Mouse (Mus musculus) MEL (cell line): Measurements from ENCODE around the gene Srgn. TPM values are rescaled to one million over a fixed set of nuclear protein-coding genes. Genes with fewer than 3 reads are reported as not detected.

Experiments
- DNase-seq: peaks from one replicate; pipeline ENCODE4 v3.0.0; 2011; ENCODE audit warnings: low read depth, low spot score
- H3K27ac ChIP-seq: 2 replicates; pipeline ENCODE4 v1.5.1; 2012; ENCODE audit warnings: low read depth, mild to moderate bottlenecking, control low read depth, low read length, moderate library complexity; ENCODE audit not compliant: control insufficient read depth
- H3K27me3 ChIP-seq, 2 experiments: fragments of 150-350 bp in 1 of 2; sonication (generic) in 1 of 2; 2 replicates each; pipeline ENCODE4 v1.6.1; 2012; ENCODE audit warnings: low read length in 2 of 2, mild to moderate bottlenecking in 2 of 2, improper control_type of control experiment in 1 of 2, moderate library complexity in 1 of 2; ENCODE audit not compliant: insufficient read depth in 2 of 2, control insufficient read depth in 1 of 2
- H3K36me3 ChIP-seq, 2 experiments: 2 replicates each; pipeline ENCODE4 v1.6.1; 2012 to 2014; ENCODE audit warnings: low read length in 2 of 2, improper control_type of control experiment in 1 of 2, inconsistent platforms in 1 of 2, mild to moderate bottlenecking in 1 of 2; ENCODE audit not compliant: insufficient read depth in 2 of 2, control insufficient read depth in 1 of 2
- H3K4me1 ChIP-seq, 2 experiments: fragments of 150-350 bp in 1 of 2; sonication (generic) in 1 of 2; 2 replicates each; pipeline ENCODE4 v1.6.1; 2012; ENCODE audit warnings: low read length in 2 of 2, improper control_type of control experiment in 1 of 2, mild to moderate bottlenecking in 1 of 2; ENCODE audit not compliant: insufficient read depth in 2 of 2, control insufficient read depth in 1 of 2
- H3K4me3 ChIP-seq, 2 experiments: fragments of 150-350 bp in 1 of 2; sonication (generic) in 1 of 2; 2 replicates each; pipeline ENCODE4 v1.5.1; 2012; ENCODE audit warnings: low read depth in 2 of 2, low read length in 2 of 2, mild to moderate bottlenecking in 2 of 2, moderate library complexity in 2 of 2, control low read depth in 1 of 2, improper control_type of control experiment in 1 of 2; ENCODE audit not compliant: control insufficient read depth in 1 of 2, insufficient read depth in 1 of 2
- H3K79me2 ChIP-seq: 2 replicates; pipeline ENCODE4 v1.6.1; 2012; ENCODE audit warnings: mild to moderate bottlenecking, low read length, moderate library complexity; ENCODE audit not compliant: control insufficient read depth, poor library complexity, insufficient read depth
- H3K9ac ChIP-seq: 2 replicates; pipeline ENCODE4 v1.6.1; 2012; ENCODE audit warnings: low read depth, mild to moderate bottlenecking, control low read depth, low read length, moderate library complexity; ENCODE audit not compliant: control insufficient read depth, poor library complexity, severe bottlenecking
- H3K9me3 ChIP-seq: fragments of 150-350 bp; sonication (generic); replicated peaks from 2 replicates; pipeline ENCODE4 v1.6.1; 2012; ENCODE audit warnings: mild to moderate bottlenecking, low read length, improper control_type of control experiment, moderate library complexity; ENCODE audit not compliant: insufficient read depth
- CTCF ChIP-seq, 3 experiments: IDR thresholded peaks in 2 of 3; conservative IDR thresholded peaks in 1 of 3; 2 replicates each; pipeline ENCODE4 v1.5.1; 2011 to 2012; ENCODE audit warnings: low read length in 3 of 3, low read depth in 2 of 3, mild to moderate bottlenecking in 2 of 3, improper control_type of control experiment in 1 of 3, inconsistent platforms in 1 of 3, mixed read lengths in 1 of 3, moderate library complexity in 1 of 3; ENCODE audit not compliant: control insufficient read depth in 1 of 3, insufficient read depth in 1 of 3, poor library complexity in 1 of 3, severe bottlenecking in 1 of 3
- EP300 ChIP-seq, 2 experiments: IDR thresholded peaks; 2 replicates each; pipeline ENCODE4 v1.6.1; 2011; ENCODE audit warnings: improper control_type of control experiment in 2 of 2, low read length in 2 of 2, low read depth in 1 of 2, mild to moderate bottlenecking in 1 of 2
- ETS1 ChIP-seq: IDR thresholded peaks from 2 replicates; pipeline ENCODE4 v1.6.1; 2012; ENCODE audit warnings: low read depth, mild to moderate bottlenecking, inconsistent platforms, low read length, improper control_type of control experiment, moderate library complexity
- GATA1 ChIP-seq: IDR thresholded peaks from 2 replicates; pipeline ENCODE4 v1.6.1; 2011; ENCODE audit warnings: low read depth, low read length, improper control_type of control experiment
- HCFC1 ChIP-seq: IDR thresholded peaks from 2 replicates; pipeline ENCODE4 v1.6.1; 2012; ENCODE audit warnings: low read depth, mild to moderate bottlenecking, inconsistent platforms, low read length, improper control_type of control experiment, moderate library complexity
- JUND ChIP-seq: IDR thresholded peaks from 2 replicates; pipeline ENCODE4 v1.6.1; 2011; ENCODE audit warnings: low read depth, mild to moderate bottlenecking, improper control_type of control experiment, low read length
- MEF2A ChIP-seq: IDR thresholded peaks from 2 replicates; pipeline ENCODE4 v1.6.1; 2014; ENCODE audit warnings: low read depth, mild to moderate bottlenecking, inconsistent platforms, low read length, improper control_type of control experiment; ENCODE audit not compliant: poor library complexity, insufficient replicate concordance, severe bottlenecking; ENCODE audit errors: extremely low read depth
- MXI1 ChIP-seq: IDR thresholded peaks from 2 replicates; pipeline ENCODE4 v1.6.1; 2011; ENCODE audit warnings: mild to moderate bottlenecking, low read depth, low read length, improper control_type of control experiment
- NELFE ChIP-seq: IDR thresholded peaks from 2 replicates; pipeline ENCODE4 v1.6.1; 2011; ENCODE audit warnings: low read depth, low read length, improper control_type of control experiment
- NRF1 ChIP-seq: IDR thresholded peaks from 2 replicates; pipeline ENCODE4 v1.6.1; 2014; ENCODE audit warnings: low read depth, mild to moderate bottlenecking, inconsistent platforms, low read length, improper control_type of control experiment, moderate library complexity; ENCODE audit not compliant: poor library complexity, insufficient read depth, severe bottlenecking
- POLR2AphosphoS2 ChIP-seq: IDR thresholded peaks from 2 replicates; pipeline ENCODE4 v1.6.1; 2011; ENCODE audit warnings: low read length, improper control_type of control experiment
- POLR2AphosphoS5 ChIP-seq: IDR thresholded peaks from 2 replicates; pipeline ENCODE4 v1.6.1; 2012; ENCODE audit warnings: low read depth, borderline replicate concordance, mild to moderate bottlenecking, inconsistent platforms, low read length, moderate library complexity, mixed read lengths
- RAD21 ChIP-seq: IDR thresholded peaks from 2 replicates; pipeline ENCODE4 v1.6.1; 2011; ENCODE audit warnings: mild to moderate bottlenecking, low read depth, low read length, improper control_type of control experiment
- RCOR1 ChIP-seq: IDR thresholded peaks from 2 replicates; pipeline ENCODE4 v1.6.1; 2012; ENCODE audit warnings: low read depth, mild to moderate bottlenecking, inconsistent platforms, low read length, improper control_type of control experiment
- SMC3 ChIP-seq: IDR thresholded peaks from 2 replicates; pipeline ENCODE4 v1.6.1; 2011; ENCODE audit warnings: low read depth, low read length, improper control_type of control experiment
- TAL1 ChIP-seq: IDR thresholded peaks from 2 replicates; pipeline ENCODE4 v1.6.1; 2012; ENCODE audit warnings: mild to moderate bottlenecking, inconsistent platforms, low read length, moderate library complexity, mixed read lengths
- TBP ChIP-seq: IDR thresholded peaks from 2 replicates; pipeline ENCODE4 v1.8.0; 2011; ENCODE audit warnings: low read depth, low read length, improper control_type of control experiment
- TCF12 ChIP-seq: IDR thresholded peaks from 2 replicates; pipeline ENCODE4 v1.6.1; 2014; ENCODE audit warnings: low read depth, mild to moderate bottlenecking, inconsistent platforms, low read length, improper control_type of control experiment, moderate library complexity
- USF2 ChIP-seq, 2 experiments: IDR thresholded peaks; 2 replicates each; pipeline ENCODE4 v1.6.1; 2011 to 2012; ENCODE audit warnings: improper control_type of control experiment in 2 of 2, low read length in 2 of 2, borderline replicate concordance in 1 of 2, inconsistent platforms in 1 of 2, low read depth in 1 of 2, mild to moderate bottlenecking in 1 of 2; ENCODE audit not compliant: insufficient read depth in 1 of 2
- ZC3H11A ChIP-seq: IDR thresholded peaks from 2 replicates; pipeline ENCODE4 v1.6.1; 2012; ENCODE audit warnings: low read depth, mild to moderate bottlenecking, inconsistent platforms, low read length, improper control_type of control experiment
- ZKSCAN1 ChIP-seq: IDR thresholded peaks from 2 replicates; pipeline ENCODE4 v1.6.1; 2012; ENCODE audit warnings: low read depth, mild to moderate bottlenecking, inconsistent platforms, low read length, improper control_type of control experiment, moderate library complexity
- polyA plus RNA-seq, 2 experiments: library from polyadenylated mRNA; stranded (reverse) in 1 of 2; unstranded in 1 of 2; fragments of >175 nt in 1 of 2; fragments of >200 nt in 1 of 2; gene quantifications; 2 replicates each; pipeline versions ENCODE4 v1.2.1 to v1.2.4; 2012; ENCODE audit warnings: low replicate concordance in 2 of 2, low read depth in 1 of 2; ENCODE audit not compliant: insufficient read length in 2 of 2, insufficient read depth in 1 of 2, missing spikeins in 1 of 2
- total RNA-seq: library from RNA; depleted of rRNA; stranded (reverse); fragments of 300-350 nt; gene quantifications from 2 replicates; pipeline ENCODE4 v1.2.3, GENCODE M21; 2012

Srgn gene
- total and polyA plus RNA-seq, 3 experiments, result 164 to 217 TPM; not detected in 1

DNA sequence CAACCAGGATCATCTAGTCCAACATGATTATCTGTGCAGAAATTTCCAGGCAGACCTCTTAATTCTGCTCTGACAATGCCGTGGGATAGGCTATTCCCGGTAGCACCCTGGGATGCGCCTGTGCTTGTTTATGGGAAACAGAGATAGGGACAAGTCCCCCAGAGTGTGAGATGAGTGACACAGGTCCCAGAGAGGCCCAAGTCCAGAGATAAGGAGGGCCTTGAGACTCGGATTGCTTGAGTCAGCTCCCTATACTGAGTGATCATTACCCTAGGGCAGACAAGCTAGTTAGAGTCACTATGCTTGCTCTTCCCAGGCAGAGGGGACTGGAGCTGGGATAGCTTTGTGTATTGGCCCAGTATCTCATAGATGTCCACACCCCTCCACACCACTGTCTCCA, 5.5 kb downstream of the Srgn start:
- no peaks in the 10 kb centered on the region for H3K9me3 ChIP-seq
- H3K4me3 ChIP-seq, result no peak overlapping the region
- H3K9ac ChIP-seq, result no peak overlapping the region
- peaks cover 0 to 28% of the 10 kb centered on the region in 2 experiments; a peak in 2 of 4 replicates for H3K36me3 ChIP-seq
- DNase-seq, result peak; percentile 46
- peaks cover 13 to 37% of the 10 kb centered on the region in 2 experiments for H3K4me1 ChIP-seq
- H3K27me3 ChIP-seq, result no peaks in the 10 kb centered on the region
- no peak for TF ChIP-seq MXI1
- peak; percentile 41; the same call in 1 of the 2 replicates for TF ChIP-seq GATA1
- TF ChIP-seq JUND, result peak; percentile 85; the same call in 1 of the 2 replicates
- peak in 1 of 2 experiments; percentile 27; a peak in 3 of 4 replicates for TF ChIP-seq EP300 (IDR thresholded peaks at IDR 0.05; ENCODE audit: low read depth in 1 of 2, low read length in 2 of 2)
- no peak for TF ChIP-seq POLR2AphosphoS5
- no peak for TF ChIP-seq NRF1
- no peak for TF ChIP-seq RAD21
- TF ChIP-seq, all 39 proteins: peak for 3
- H3K79me2 ChIP-seq, result no peaks in the 10 kb centered on the region
- H3K27ac ChIP-seq, result peak overlapping the region; percentile 25

DNA sequence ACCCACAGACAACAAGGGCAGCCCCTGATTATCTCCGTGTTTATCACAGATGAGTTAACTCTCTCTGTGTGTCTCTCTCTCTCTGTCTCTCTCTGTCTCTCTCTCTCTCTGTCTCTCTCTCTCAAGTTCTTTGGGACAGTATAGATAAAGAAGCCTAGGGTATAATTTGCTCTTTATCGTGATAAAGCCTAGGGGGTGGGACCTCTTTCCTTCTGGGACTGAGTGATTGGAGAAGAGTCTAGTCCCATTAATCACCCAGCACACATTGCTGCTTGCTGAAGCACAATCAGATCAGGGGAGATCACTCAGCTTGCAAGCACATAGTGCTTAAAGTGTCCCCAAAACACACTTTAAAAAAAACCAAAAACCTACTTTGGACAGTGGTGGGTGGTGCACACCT, 6.3 kb downstream of the Srgn start:
- peak; percentile 62 for DNase-seq
- peaks cover 13 to 39% of the 10 kb centered on the region in 2 experiments for H3K4me1 ChIP-seq
- H3K79me2 ChIP-seq, result no peaks in the 10 kb centered on the region
- H3K36me3 ChIP-seq, result peaks cover 0 to 28% of the 10 kb centered on the region in 2 experiments; a peak in 2 of 4 replicates
- H3K9ac ChIP-seq, result no peak overlapping the region
- no peaks in the 10 kb centered on the region for H3K9me3 ChIP-seq
- H3K27ac ChIP-seq, result peak overlapping the region; percentile 25
- no peaks in the 10 kb centered on the region for H3K27me3 ChIP-seq
- peak overlapping the region in 1 of 2 experiments; percentile 16; a peak in 1 of 4 replicates for H3K4me3 ChIP-seq
- TF ChIP-seq EP300 (IDR thresholded peaks at IDR 0.05; ENCODE audit: low read depth in 1 of 2, low read length in 2 of 2) (peak; percentile 57 to 76; a peak in 3 of 4 replicates), NELFE (no peak), ETS1 (peak; percentile 53), ZC3H11A (0 out of 2 replicates have a peak, but pooled peaks have one; percentile 3), TBP (no peak), ZKSCAN1 (no peak), GATA1 (peak; percentile 87), TCF12 (peak; percentile 63), HCFC1 (no peak), RCOR1 (0 out of 2 replicates have a peak, but pooled peaks have one; percentile 40), CTCF (IDR thresholded peaks at IDR 0.05 in 2 of 3, conservative IDR thresholded peaks at IDR 0.05 in 1 of 3; ENCODE audit: control insufficient read depth in 1 of 3, insufficient read depth in 1 of 3, low read depth in 2 of 3, low read length in 3 of 3, poor library complexity in 1 of 3, severe bottlenecking in 1 of 3) (no peak), TAL1 (peak; percentile 53), MEF2A (no peak), SMC3 (no peak), USF2 (IDR thresholded peaks at IDR 0.05; ENCODE audit: borderline replicate concordance in 1 of 2, insufficient read depth in 1 of 2, low read depth in 1 of 2, low read length in 2 of 2) (no peak), MXI1 (0 out of 2 replicates have a peak, but pooled peaks have one; percentile 10), POLR2AphosphoS2 (no peak)
